Mouse (Mus musculus): ENCODE data around the gene Shroom2. TPM values are rescaled to one million over a fixed set of nuclear protein-coding genes. Genes with fewer than 3 reads are reported as not detected.
"Not testable (repeated sequence)": the region's sequence is repeated elsewhere in the genome, so short reads cannot be mapped to it uniquely, and the experiment has no call there.

Gene Shroom2
- polyA plus RNA-seq (2012; rRNA removed), result 5.6 TPM in 2 replicates

- DNase-seq (ENCODE audit: low spot score), result peak; percentile 44
Measured at GRCm38 (mm10) chrX:152768891-152769599, at the start of gene Shroom2. TSS of gene Shroom2 (minus strand) at chrX:152769465.

- no peak for DNase-seq (ENCODE audit: low spot score)
Measured at GRCm38 (mm10) chrX:152818996-152819395, 49.7 kb upstream of the Shroom2 start.

GRCm38 (mm10) chrX:152813339-152813738 is 44.1 kb upstream of the Shroom2 start:
- no peak for DNase-seq (ENCODE audit: low spot score)

GRCm38 (mm10) chrX:152805317-152805716 is 36.1 kb upstream of the Shroom2 start:
- no peak for DNase-seq (ENCODE audit: low spot score)

GRCm38 (mm10) chrX:152788611-152789010 is 19.3 kb upstream of the Shroom2 start:
- no peak for DNase-seq (ENCODE audit: low spot score)

- DNase-seq (ENCODE audit: low spot score), result no peak
Measured at GRCm38 (mm10) chrX:152788129-152788528, 18.9 kb upstream of the Shroom2 start.

GRCm38 (mm10) chrX:152781720-152782403 is 12.6 kb upstream of the Shroom2 start, which contains the start of gene Gpr143:
TSS of gene Gpr143 (plus strand) at chrX:152781921.
- DNase-seq (ENCODE audit: low spot score), result no peak

- peak; percentile 37 for DNase-seq (ENCODE audit: low spot score)
Measured at GRCm38 (mm10) chrX:152769600-152770157, 414 bp upstream of the Shroom2 start.

- no peak for DNase-seq (ENCODE audit: low spot score)
Measured at GRCm38 (mm10) chrX:152764171-152764570, 5.1 kb downstream of the Shroom2 start.

- no peak for DNase-seq (ENCODE audit: low spot score)
Measured at GRCm38 (mm10) chrX:152762855-152763254, 6.4 kb downstream of the Shroom2 start.

- no peak for DNase-seq (ENCODE audit: low spot score)
Measured at GRCm38 (mm10) chrX:152762437-152762836, 6.8 kb downstream of the Shroom2 start.

GRCm38 (mm10) chrX:152756293-152756692 is 13.0 kb downstream of the Shroom2 start:
- DNase-seq (ENCODE audit: low spot score), result no peak

GRCm38 (mm10) chrX:152755819-152756218 is 13.4 kb downstream of the Shroom2 start:
- DNase-seq (ENCODE audit: low spot score), result no peak

GRCm38 (mm10) chrX:152745925-152746324 is 23.3 kb downstream of the Shroom2 start:
- no peak for DNase-seq (ENCODE audit: low spot score)

- DNase-seq (ENCODE audit: low spot score), result no peak
Measured at GRCm38 (mm10) chrX:152743642-152744041, 25.6 kb downstream of the Shroom2 start.

- no peak for DNase-seq (ENCODE audit: low spot score)
Measured at GRCm38 (mm10) chrX:152738759-152739368, 30.4 kb downstream of the Shroom2 start.

GRCm38 (mm10) chrX:152738191-152738590 is 31.1 kb downstream of the Shroom2 start:
- DNase-seq (ENCODE audit: low spot score), result no peak

- DNase-seq (ENCODE audit: low spot score), result no peak
Measured at GRCm38 (mm10) chrX:152735283-152735682, 34.0 kb downstream of the Shroom2 start.

- DNase-seq (ENCODE audit: low spot score), result no peak
Measured at GRCm38 (mm10) chrX:152716693-152717092, 52.6 kb downstream of the Shroom2 start.

GRCm38 (mm10) chrX:152710715-152711114 is 58.5 kb downstream of the Shroom2 start:
- DNase-seq (ENCODE audit: low spot score), result not testable (repeated sequence)

- no peak for DNase-seq (ENCODE audit: low spot score)
Measured at GRCm38 (mm10) chrX:152708359-152708758, 60.9 kb downstream of the Shroom2 start.

GRCm38 (mm10) chrX:152705397-152705796 is 63.9 kb downstream of the Shroom2 start:
- DNase-seq (ENCODE audit: low spot score), result no peak
